Mouse (Mus musculus) lung, embryonic 16.5 days (tissue): Measurements from ENCODE around the gene Ogdh. TPM values are rescaled to one million over a fixed set of nuclear protein-coding genes. Genes with fewer than 3 reads are reported as not detected.

ENCODE experiments used
- ATAC-seq: fragments of 200-750 bp; cut with Nextera tagmentation; 2 replicates; pipeline ENCODE4 v1.8.0; 2017; ENCODE audit warnings: low read depth, mild to moderate bottlenecking, moderate library complexity
- H3K27ac ChIP-seq: fragments of 300-500 bp; sonication (generic); 2 replicates; pipeline ENCODE4 v1.5.1; 2014; ENCODE audit warnings: mild to moderate bottlenecking, control low read depth, low read length
- H3K27me3 ChIP-seq: fragments of 300-500 bp; sonication (generic); 2 replicates; pipeline ENCODE4 v1.6.1; 2014; ENCODE audit warnings: low read depth, low read length, mixed read lengths; ENCODE audit not compliant: control insufficient read depth, insufficient read depth
- H3K36me3 ChIP-seq: fragments of 300-500 bp; sonication (generic); 2 replicates; pipeline ENCODE4 v1.6.1; 2014; ENCODE audit warnings: low read length; ENCODE audit not compliant: control insufficient read depth, insufficient read depth
- H3K4me1 ChIP-seq: fragments of 300-500 bp; sonication (generic); replicated peaks from 2 replicates; pipeline ENCODE4 v1.6.1; 2014; ENCODE audit warnings: low read length, mixed read lengths; ENCODE audit not compliant: control insufficient read depth, insufficient read depth
- H3K4me2 ChIP-seq: fragments of 300-500 bp; sonication (generic); 2 replicates; pipeline ENCODE4 v1.6.1; 2014; ENCODE audit warnings: low read depth, low read length, control low read depth
- H3K4me3 ChIP-seq: fragments of 300-500 bp; sonication (generic); 2 replicates; pipeline ENCODE4 v1.5.1; 2014; ENCODE audit warnings: mild to moderate bottlenecking, low read length, control low read depth
- H3K9ac ChIP-seq: fragments of 300-500 bp; sonication (generic); 2 replicates; pipeline ENCODE4 v1.6.1; 2014; ENCODE audit warnings: low read length, control low read depth
- H3K9me3 ChIP-seq: fragments of 300-500 bp; sonication (generic); 2 replicates; pipeline ENCODE4 v1.6.1; 2016; ENCODE audit warnings: low read length; ENCODE audit not compliant: control insufficient read depth
- WGBS: fragments of 180-500 bp; shearing (Covaris S2); extraction: QIAGEN DNeasy Blood & Tissue Kit; methylation state at CpG from one replicate; pipeline ENCODE4 v1.1.7; 2014; 5-methylcytosine and 5-hydroxymethylcytosine counted together
- polyA plus RNA-seq: library from polyadenylated mRNA; unstranded; fragments of >200 nt; fragmentation: Nextera tagmentation; extraction: Ambion mirVana; gene quantifications from 2 replicates; pipeline ENCODE4 v1.2.1, GENCODE M21; 2015

Gene Ogdh
- polyA plus RNA-seq, 1 experiment from 2014 or later: 114 TPM

DNA sequence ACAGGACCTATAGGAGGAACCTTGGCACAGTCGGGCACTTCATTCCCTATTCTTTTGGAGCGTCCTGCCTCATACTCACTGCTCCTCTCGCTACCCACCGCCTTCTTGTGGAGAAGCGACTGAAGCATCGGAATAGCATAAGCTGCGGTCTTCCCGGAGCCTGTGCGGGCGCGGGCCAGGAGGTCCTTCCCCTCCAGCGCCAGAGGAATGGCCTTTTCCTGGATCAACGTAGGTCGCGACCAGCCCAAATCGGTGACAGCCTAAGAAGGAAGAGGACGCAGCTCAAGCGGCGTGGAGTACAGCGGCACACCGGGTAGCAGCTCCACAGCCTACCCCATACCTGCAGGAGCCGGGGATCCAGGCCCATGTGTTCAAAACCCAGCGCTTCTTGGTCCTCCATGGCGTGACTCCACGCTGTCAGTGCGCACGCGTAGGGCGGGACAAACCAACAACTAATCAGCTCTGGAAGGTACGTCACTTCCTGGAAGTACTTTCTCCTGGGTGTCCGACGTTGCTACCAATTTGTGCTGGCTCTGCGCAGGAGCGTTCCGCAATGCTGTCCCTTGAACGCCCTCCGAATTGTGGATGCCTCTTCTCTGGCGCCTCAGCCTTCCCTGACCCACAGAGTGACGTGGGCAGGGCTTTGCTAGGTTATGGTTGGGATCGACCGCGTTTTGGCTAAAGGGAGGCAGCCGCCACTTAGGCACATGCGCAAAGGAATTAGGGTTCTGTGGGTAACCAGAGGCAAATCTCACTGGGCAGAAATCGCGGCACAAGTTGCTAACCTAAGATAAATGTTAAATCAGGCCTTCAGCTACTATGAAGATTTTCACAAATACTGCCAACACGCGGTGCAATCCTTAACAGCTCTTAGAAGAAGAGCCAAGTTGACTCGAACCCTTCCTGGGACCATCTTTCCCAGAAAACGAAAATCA, 23.8 kb upstream of the Ogdh start, which contains the start of gene Ddx56:
Ddx56 (minus strand) TSS at position 453 of the 935 bp plus-strand sequence.
- Histone ChIP-seq H3K9ac (peak within 1 kb of the TSS; percentile 95), H3K36me3 (peaks cover 37% of the 10 kb centered on the region), H3K27ac (peak within 1 kb of the TSS; percentile 92), H3K4me2 (peak within 1 kb of the TSS; percentile 97), H3K4me1 (peaks cover 10% of the 10 kb centered on the region), H3K27me3 (no peaks in the 10 kb centered on the region), H3K9me3 (no peaks in the 10 kb centered on the region), H3K4me3 (peak within 1 kb of the TSS; percentile 98)
- 2% methylated on average over 50 of the region's 50 CpGs for WGBS
- ATAC-seq: peak; percentile 99

DNA sequence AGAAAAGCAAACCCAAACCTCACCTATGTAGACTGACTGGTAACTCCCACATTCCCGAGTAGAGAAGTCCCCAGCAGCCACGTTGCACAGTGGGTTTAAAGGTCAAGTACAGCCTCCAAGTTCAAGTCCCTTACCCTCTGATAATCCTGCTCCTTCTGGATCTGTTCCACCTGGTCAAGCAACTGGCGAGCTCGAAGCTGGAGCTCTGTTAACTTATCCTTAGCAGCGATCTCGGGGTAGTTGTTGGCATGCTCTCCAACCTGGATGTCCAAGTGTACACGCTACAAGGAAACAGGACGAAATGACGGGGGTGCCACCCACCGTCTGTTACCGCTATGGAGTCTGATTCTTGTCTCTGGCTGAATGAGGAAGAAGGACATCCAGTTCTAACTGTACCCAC, 17.8 kb upstream of the Ogdh start:
- H3K27ac ChIP-seq: no peak overlapping the region
- peaks cover 16% of the 10 kb centered on the region for H3K4me1 ChIP-seq
- no peaks in the 10 kb centered on the region for H3K27me3 ChIP-seq
- ATAC-seq: no peak
- peaks cover 7% of the 10 kb centered on the region; the same call in 1 of the 2 replicates for H3K36me3 ChIP-seq
- H3K9ac ChIP-seq: peak overlapping the region; percentile 91
- peak overlapping the region; percentile 87 for H3K4me3 ChIP-seq
- no peaks in the 10 kb centered on the region for H3K9me3 ChIP-seq
- peak overlapping the region; percentile 87 for H3K4me2 ChIP-seq
- 36% methylated on average over 11 of the region's 11 CpGs for WGBS

DNA sequence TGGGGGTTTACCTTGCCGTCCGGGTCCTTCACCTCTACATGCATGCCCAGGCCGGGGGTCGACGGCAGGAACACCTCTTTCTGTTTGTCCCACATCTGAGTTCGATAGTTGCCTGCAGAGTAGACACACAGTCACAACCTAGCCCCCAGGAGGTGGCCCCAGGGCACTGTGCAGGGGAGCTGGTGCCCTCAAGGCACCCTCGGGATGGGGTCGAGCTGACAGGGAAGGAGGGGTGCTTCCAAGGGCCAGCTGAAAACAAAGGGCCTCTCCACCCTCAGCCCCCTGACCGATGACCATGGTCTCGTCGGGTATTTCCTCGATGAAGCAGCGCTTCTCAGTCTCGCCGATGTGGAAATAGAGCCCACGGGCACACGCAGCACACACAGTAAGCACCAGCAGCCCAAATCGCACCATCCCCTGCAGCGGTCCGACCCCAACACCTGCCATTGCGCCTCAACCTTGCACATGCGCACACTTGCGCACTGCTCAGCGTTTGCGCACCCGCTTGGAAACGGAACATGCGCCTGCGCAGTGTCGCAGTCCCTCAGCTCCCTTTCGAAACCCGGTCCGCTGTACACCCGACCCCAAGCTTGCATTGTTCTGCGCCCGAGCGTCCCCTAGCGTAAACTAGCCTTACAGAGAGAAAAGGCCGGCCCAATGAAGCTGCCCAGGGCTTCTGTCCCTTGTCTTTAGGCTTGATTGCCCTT, 16.9 kb upstream of the Ogdh start, which contains the start of gene Tmed4:
Tmed4 (minus strand) TSS at position 484 of the 707 bp plus-strand sequence.
- Histone ChIP-seq H3K4me2 (peak within 1 kb of the TSS; percentile 87), H3K27me3 (no peaks in the 10 kb centered on the region), H3K4me3 (peak within 1 kb of the TSS; percentile 87), H3K9me3 (no peaks in the 10 kb centered on the region), H3K9ac (peak within 1 kb of the TSS; percentile 91), H3K4me1 (peaks cover 16% of the 10 kb centered on the region), H3K27ac (peak within 1 kb of the TSS; percentile 46), H3K36me3 (peaks cover 7% of the 10 kb centered on the region; the same call in 1 of the 2 replicates)
- peak; percentile 99 for ATAC-seq
- WGBS: under 1% methylated on average over 39 of the region's 39 CpGs

DNA sequence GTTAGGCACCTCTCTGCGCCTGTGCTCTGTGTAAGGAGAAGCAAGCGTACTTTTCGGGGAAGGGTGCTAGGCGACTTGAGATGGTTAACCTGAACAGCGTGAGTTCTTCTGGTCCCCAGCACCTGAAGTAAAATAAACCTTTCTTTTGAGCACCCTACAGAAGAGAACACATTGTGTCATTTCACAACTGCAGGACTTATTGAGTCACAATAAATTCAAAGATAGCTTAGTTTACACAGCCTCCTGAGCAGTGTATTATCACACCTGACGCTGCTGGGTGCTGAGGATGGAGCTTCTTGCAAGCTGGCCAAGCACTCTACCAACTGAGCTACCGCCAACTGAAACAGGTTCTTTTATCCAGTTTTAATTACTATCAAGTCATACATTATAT, 16.3 kb upstream of the Ogdh start:
- peak overlapping the region; percentile 12; the same call in 1 of the 2 replicates for H3K27ac ChIP-seq
- ATAC-seq: no peak

DNA sequence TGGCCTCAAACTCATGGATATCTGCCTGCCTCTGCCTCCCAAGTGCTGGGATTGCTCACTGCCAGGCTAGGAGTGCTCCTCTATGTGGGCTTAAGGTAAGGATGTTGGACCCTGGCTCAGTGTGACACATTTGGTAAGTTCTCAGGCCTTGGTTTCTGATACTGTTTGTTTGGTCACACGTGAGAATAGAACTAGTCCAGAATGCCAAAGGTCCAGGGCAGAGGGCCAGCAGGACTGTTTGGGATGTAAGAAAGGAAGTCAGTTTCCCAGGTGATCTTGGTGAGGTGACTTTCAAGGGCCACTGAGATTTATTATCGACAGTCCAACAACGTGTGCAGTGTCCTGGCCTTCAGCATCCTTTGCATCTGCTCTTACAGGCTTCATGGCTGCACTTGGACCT, 15.0 kb upstream of the Ogdh start:
- 63% methylated on average over 3 of the region's 3 CpGs for WGBS
- peaks cover 4% of the 10 kb centered on the region; the same call in 1 of the 2 replicates for H3K36me3 ChIP-seq

More for the DNA sequence above, 16.3 kb upstream of the Ogdh start:
- H3K4me2 ChIP-seq: peak overlapping the region; percentile 87
- H3K9ac ChIP-seq: peak overlapping the region; percentile 91
- no peaks in the 10 kb centered on the region for H3K9me3 ChIP-seq
- peaks cover 7% of the 10 kb centered on the region; the same call in 1 of the 2 replicates for H3K36me3 ChIP-seq
- H3K27me3 ChIP-seq: no peaks in the 10 kb centered on the region
- WGBS: 21% methylated on average over 7 of the region's 7 CpGs
- peaks cover 16% of the 10 kb centered on the region for H3K4me1 ChIP-seq
- peak overlapping the region; percentile 87 for H3K4me3 ChIP-seq

DNA sequence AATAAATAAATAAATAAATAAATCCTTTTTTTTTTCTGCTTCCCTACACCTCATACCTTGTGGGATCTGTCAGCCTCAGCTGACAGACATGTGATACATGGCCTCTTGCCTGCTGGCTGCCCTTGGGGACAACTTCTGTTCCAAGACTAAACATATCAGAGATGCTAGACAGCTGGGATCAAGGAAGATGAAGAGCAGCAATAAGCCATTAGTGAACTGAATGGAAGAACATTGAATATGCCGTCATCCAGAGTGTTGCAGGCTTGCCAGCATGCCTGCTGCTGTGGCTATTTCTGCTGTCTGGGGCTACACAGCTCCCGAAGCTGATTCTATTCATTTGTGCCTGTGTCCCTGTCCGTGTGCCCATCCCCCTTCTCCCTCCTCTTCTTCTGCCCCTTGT, 8.5 kb upstream of the Ogdh start:
- ATAC-seq: 0 out of 2 replicates have a peak, but pooled peaks have one; percentile 5
- 78% methylated on average over 3 of the region's 3 CpGs for WGBS
- no peak overlapping the region for H3K4me3 ChIP-seq
- H3K27ac ChIP-seq: no peak overlapping the region
- no peak overlapping the region for H3K4me2 ChIP-seq
- no peak overlapping the region for H3K9ac ChIP-seq
- no peaks in the 10 kb centered on the region for H3K4me1 ChIP-seq
- H3K27me3 ChIP-seq: no peaks in the 10 kb centered on the region
- no peaks in the 10 kb centered on the region for H3K9me3 ChIP-seq
- no peaks in the 10 kb centered on the region for H3K36me3 ChIP-seq

More for the DNA sequence above, 15.0 kb upstream of the Ogdh start:
- no peak overlapping the region for H3K9ac ChIP-seq
- H3K27ac ChIP-seq: no peak overlapping the region
- ATAC-seq: no peak
- no peak overlapping the region for H3K4me3 ChIP-seq
- no peak overlapping the region for H3K4me2 ChIP-seq
- peaks cover 16% of the 10 kb centered on the region for H3K4me1 ChIP-seq
- H3K27me3 ChIP-seq: no peaks in the 10 kb centered on the region
- no peaks in the 10 kb centered on the region for H3K9me3 ChIP-seq

DNA sequence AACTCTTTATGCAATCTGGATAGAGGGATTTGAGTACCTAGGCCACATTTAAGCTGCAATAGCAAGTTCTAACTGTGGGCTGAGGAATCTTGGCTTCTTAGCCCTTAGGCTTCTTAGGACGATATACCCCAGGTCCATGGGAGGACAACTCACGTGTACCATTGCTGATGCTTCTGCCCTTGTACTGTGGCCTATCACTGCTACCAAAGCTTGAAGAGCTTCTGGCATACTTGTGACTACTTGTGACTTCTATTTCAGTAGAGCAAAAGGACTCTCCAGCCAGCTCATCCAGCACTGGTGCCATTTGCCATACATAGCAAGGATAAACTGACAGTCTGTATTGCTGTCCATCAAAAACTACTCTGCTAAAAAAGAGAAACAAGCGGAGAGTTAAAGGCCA, 1.3 kb upstream of the Ogdh start:
- Histone ChIP-seq H3K9me3 (no peaks in the 10 kb centered on the region), H3K36me3 (no peaks in the 10 kb centered on the region), H3K4me1 (peaks cover 3% of the 10 kb centered on the region; the same call in 1 of the 2 replicates), H3K27ac (no peak overlapping the region), H3K4me3 (no peak overlapping the region), H3K27me3 (no peaks in the 10 kb centered on the region), H3K4me2 (no peak overlapping the region), H3K9ac (no peak overlapping the region)
- no peak for ATAC-seq
- 90% methylated on average over 3 of the region's 3 CpGs for WGBS

DNA sequence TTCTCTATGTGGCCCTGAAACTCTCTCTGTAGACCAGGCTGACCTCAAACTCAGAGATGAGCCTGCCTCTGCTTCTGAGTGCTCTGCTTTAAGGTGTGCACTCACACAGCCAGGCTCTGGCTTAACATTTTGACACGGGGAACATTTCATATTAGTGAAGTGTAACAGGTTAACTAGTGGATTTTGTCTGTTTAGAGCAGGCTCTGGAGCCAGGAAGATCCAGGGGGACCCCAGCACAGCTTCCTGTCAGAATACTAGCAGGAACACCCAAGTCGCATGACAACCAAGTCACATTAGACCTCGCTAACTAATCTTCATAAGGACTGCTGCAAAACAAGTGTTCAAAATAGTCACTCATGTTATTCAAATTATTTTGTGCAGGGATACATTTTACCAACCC, 550 bp upstream of the Ogdh start:
- peak overlapping the region; percentile 79 for H3K9ac ChIP-seq
- no peaks in the 10 kb centered on the region for H3K36me3 ChIP-seq
- WGBS: 25% methylated on average over 3 of the region's 3 CpGs
- no peak for ATAC-seq
- H3K4me3 ChIP-seq: peak overlapping the region; percentile 74
- peaks cover 3% of the 10 kb centered on the region; the same call in 1 of the 2 replicates for H3K4me1 ChIP-seq
- no peaks in the 10 kb centered on the region for H3K27me3 ChIP-seq
- H3K4me2 ChIP-seq: peak overlapping the region; percentile 68
- H3K9me3 ChIP-seq: no peaks in the 10 kb centered on the region
- H3K27ac ChIP-seq: peak overlapping the region; percentile 88
